Mouse (Mus musculus) kidney, postnatal 36 days (tissue): ENCODE data around the gene Aacs.

Experiments used
- DNase-seq, 2 experiments: peaks; one replicate each; pipeline ENCODE4 v3.0.0; 2021 to 2022; ENCODE audit warnings: mixed read lengths in 2 of 2

Gene Aacs

DNA sequence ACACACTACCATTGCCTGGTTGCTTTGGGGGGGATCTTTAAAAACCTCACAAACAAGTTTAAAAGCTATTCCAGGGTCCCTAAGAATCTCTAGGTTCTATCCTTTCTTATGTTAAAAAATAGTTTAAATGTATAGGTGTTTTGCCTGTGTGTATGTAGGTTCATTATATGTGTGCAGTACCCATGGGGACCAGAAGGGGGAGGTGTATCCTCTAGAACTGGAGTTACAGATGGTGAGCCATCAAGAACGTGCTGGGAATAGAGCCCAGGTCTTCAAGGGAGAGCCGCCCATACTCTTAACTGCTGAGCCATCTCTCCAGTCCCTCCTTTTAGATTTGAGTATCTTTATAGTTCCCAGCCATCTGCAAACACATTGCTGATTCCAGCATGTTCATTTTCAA, 69.5 kb downstream of the Aacs start:
- DNase-seq = no peak

DNA sequence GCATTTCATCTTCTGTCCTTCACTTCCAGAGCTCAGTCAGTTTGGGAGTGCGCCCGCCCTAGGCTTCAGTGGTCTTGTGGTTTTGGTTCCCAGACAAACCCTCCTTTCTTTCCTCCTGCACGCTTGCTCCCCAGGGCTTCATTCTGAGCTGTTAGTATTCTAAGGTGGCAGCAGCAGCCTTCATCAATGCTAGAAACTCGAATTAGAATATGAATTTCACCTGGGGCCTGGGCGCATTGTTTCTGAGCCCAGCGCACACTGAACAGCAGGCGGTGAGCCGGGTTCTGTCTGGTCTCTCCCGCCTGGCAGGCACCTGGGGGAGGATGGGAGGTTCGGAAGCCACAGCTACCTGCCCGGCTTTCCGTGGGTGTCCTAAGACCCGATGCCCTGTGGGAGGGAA, 70.7 kb downstream of the Aacs start:
- DNase-seq = no peak

DNA sequence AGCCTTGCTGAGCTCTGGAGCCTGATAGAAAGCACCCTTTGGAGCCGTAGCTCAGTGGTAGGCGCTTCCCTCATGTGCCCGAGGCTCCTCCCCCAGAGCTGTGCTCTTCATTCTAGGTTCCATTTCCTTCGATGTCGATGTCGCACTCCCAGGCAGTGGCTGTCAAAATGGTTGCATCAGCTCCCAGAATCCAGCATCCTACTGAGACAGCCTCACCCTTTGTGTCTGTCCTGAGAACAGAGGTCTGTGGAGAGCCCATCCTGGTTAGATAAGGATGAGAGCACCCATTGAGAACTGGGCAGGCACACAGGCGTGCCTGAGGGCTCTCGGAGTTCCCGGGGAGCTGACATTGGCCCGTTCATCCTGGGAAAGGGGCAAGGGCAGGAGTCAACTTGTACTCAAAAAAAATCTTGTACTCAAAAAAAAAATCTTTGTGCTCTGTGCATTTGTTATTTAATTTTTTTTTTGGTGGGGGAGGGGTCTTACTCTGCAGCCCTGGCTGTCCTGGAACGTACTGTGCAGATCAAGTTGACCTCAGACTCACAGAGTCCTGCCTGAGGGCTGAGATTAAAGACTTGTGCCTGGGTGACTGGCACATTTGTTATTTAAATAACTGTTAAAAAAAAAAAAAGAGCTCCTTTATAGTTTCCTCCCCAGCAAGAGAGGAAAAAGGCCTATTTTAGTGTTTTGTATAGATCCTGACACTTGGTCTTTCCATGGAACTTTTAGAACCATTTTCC, 74.3 kb downstream of the Aacs start:
- no peak for DNase-seq

DNA sequence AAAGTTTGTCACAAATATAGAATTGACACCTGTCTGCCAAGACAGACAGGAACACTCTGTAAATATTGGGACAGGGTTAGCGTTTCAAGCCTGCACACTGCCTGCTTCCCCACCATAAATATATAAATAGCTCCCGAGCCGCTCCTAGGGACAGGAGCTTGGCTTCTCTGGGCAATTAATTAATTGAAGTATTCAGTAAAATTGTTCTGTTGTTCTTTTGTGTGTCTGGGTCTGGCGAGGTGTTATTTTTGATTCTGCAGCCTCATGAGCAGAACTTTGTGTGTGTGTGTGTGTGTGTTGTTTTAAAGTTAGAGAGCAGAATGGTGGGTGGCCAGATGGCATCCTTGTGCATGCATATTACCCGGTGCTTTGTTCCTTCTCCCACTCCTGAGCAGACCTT, 80.1 kb downstream of the Aacs start:
- no peak for DNase-seq

DNA sequence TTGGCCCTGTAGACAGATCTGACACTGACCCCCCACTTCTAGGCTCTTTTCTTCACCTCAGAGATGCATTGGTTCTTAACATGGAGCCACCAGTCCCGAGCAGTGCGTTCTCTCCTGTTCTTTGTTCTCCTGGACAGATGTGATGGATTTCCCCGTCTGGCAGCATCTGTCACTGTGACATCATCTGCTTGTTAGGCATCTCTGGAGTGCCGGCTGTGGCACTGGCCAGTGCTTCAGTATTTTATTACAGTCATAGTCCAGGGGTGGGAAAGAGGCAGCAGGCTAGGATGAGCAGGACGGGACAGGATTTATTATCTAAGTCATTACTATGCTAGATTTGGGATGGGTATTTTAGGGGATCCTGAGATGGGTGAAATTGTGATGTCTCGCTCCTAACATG, 87.9 kb downstream of the Aacs start:
- DNase-seq = no peak

DNA sequence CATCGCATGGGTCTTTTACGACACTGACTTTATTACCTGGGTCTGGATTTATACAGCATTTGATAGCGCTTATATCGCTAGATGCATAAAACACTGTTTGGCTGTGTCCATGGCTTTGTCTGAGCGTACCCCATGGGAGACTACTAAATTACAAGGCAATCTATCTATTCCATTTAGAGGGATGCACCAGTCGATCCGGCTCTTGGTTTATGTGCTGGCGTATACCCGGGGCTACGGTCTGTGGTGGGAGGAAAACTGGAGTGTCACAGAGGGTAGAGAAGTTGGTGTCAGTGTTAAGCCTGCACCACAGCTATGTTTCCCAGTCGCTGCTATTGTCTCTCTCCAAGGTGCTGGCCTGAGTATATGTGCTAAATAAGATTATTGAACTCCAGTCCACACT, 90.1 kb downstream of the Aacs start:
- no peak for DNase-seq
